Mouse (Mus musculus) ES-Bruce4 (cell line): ENCODE measurements around the gene Med15. TPM values are rescaled to one million over a fixed set of nuclear protein-coding genes. Genes with fewer than 3 reads are reported as not detected.

Experiments used
- H3K27ac ChIP-seq: 2 replicates; pipeline ENCODE4 v1.5.1; 2012; ENCODE audit warnings: low read length, inconsistent platforms; ENCODE audit not compliant: insufficient read depth
- H3K27me3 ChIP-seq: 2 replicates; pipeline ENCODE4 v1.6.1; 2012; ENCODE audit warnings: mild to moderate bottlenecking, low read length, inconsistent platforms; ENCODE audit not compliant: control insufficient read depth, poor library complexity, insufficient read depth, severe bottlenecking
- H3K36me3 ChIP-seq: 2 replicates; pipeline ENCODE4 v1.6.1; 2012; ENCODE audit warnings: inconsistent platforms, mild to moderate bottlenecking, low read length, moderate library complexity; ENCODE audit not compliant: control insufficient read depth, poor library complexity, insufficient read depth, severe bottlenecking
- H3K4me1 ChIP-seq: one replicate; pipeline ENCODE4 v1.8.1; 2011; ENCODE audit warnings: low read length; ENCODE audit not compliant: control insufficient read depth, insufficient read depth
- H3K4me3 ChIP-seq: 2 replicates; pipeline ENCODE4 v1.5.1; 2011; ENCODE audit warnings: low read depth, mild to moderate bottlenecking, low read length
- H3K9ac ChIP-seq: 2 replicates; pipeline ENCODE4 v1.6.1; 2012; ENCODE audit warnings: low read depth, mild to moderate bottlenecking, inconsistent platforms; ENCODE audit not compliant: poor library complexity, severe bottlenecking
- H3K9me3 ChIP-seq: replicated peaks from 2 replicates; pipeline ENCODE4 v1.6.1; 2012; ENCODE audit warnings: mild to moderate bottlenecking, low read length, inconsistent platforms; ENCODE audit not compliant: control insufficient read depth, poor library complexity, insufficient read depth, severe bottlenecking
- CTCF ChIP-seq: IDR thresholded peaks from one replicate; pipeline ENCODE4 v1.8.1; 2011; ENCODE audit warnings: low read depth, low read length
- EP300 ChIP-seq: IDR thresholded peaks from 2 replicates; pipeline ENCODE4 v1.6.1; 2011; ENCODE audit warnings: low read depth, low read length; ENCODE audit not compliant: insufficient read depth
- POLR2A ChIP-seq: IDR thresholded peaks from one replicate; pipeline ENCODE4 v1.8.1; 2011; ENCODE audit warnings: low read length; ENCODE audit not compliant: insufficient read depth
- polyA plus RNA-seq: library from polyadenylated mRNA; stranded (reverse); fragments of >200 nt; gene quantifications from 2 replicates; pipeline ENCODE4 v1.2.4, GENCODE M21; 2011; ENCODE audit warnings: low read depth; ENCODE audit not compliant: missing spikeins, insufficient read depth, insufficient read length

The Med15 gene
- polyA plus RNA-seq, 1 experiment: 54.7 TPM

- Histone ChIP-seq H3K9me3 (no peaks in the 10 kb centered on the region), H3K4me1 (no peaks in the 10 kb centered on the region), H3K27me3 (peaks cover 5% of the 10 kb centered on the region; the same call in 1 of the 2 replicates), H3K27ac (no peak overlapping the region), H3K36me3 (no peaks in the 10 kb centered on the region), H3K4me3 (no peak overlapping the region), H3K9ac (no peak overlapping the region)
- TF ChIP-seq POLR2A (no peak), CTCF (no peak), EP300 (no peak)
Measured at GRCm38 (mm10) chr16:17729974-17730373, 2.7 kb downstream of the Med15 start.

DNA sequence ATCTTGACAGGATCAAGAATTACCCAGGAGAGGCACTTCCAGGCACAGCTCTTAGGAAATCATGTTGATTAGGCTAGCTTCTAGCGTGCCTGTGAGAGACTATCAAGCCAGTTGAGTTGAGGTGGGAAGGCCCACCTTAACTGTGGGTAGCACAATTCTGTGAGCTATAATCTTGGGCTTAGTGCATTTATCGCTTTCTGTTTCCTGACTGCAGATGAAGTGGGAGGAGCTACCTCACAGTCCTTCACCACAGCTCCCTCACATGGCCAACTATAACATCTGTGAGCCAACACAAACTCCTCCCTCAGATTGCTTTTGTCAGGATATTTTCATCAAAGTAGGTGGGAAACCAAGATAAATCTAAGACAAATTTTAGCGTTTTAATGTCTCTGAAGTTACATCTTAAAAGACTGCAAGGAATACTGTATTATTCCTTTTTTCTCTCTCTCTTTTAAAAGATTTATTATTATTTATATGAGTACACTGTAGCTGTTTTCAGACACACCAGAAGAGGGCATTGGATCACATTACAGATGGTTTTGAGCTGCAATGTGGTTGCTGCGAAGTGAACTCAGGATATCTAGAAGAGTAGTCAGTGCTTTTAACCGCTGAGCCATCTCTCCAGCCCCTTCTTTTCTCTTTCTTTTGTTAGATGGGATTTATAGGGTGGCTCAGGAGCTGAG lies 5.4 kb downstream of the Med15 start:
- Histone ChIP-seq H3K27ac (no peak overlapping the region), H3K36me3 (no peaks in the 10 kb centered on the region), H3K4me3 (no peak overlapping the region), H3K4me1 (no peaks in the 10 kb centered on the region), H3K9me3 (no peaks in the 10 kb centered on the region), H3K9ac (peak overlapping the region; percentile 41; the same call in 1 of the 2 replicates), H3K27me3 (no peaks in the 10 kb centered on the region)
- TF ChIP-seq POLR2A (no peak), CTCF (peak; percentile 27)

DNA sequence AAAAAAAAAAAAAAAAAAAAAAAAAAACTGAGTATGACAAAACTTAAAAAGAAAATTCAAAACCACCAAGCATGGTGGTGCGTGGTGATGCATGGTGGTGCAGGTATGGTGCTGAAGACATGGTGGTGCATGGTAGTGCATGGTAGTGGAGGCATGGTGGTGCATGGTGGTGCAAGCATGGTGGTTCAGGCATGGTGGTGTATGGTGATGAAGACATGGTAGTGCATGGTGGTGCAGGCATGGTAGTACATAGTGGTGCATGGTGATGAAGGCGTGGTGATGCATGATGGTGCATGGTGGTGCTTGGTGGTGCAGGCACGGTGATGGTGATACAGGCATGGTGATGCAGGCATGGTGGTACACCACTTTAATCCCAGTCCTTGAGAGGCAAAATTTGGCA lies 8.2 kb downstream of the Med15 start:
- TF ChIP-seq CTCF (no peak), EP300 (no peak), POLR2A (no peak)
- no peaks in the 10 kb centered on the region for H3K4me1 ChIP-seq

DNA sequence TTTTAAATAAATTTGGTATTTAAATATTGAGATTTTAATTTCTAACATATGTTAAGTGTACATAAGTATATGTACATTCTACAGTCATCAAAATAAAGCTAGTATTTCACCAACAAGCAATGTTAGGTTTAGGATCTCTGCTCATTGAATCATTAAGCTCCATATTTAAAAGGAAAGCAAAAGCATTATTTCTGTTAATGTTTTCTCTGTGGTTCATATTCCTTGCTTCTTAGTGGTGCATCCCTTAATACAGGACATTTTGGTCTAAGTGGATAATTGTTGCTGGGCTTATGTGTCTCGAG lies 9.4 kb downstream of the Med15 start:
- Histone ChIP-seq H3K27ac (no peak overlapping the region), H3K4me3 (no peak overlapping the region)

More for the DNA sequence above, 8.2 kb downstream of the Med15 start:
- Histone ChIP-seq H3K9me3 (no peaks in the 10 kb centered on the region), H3K9ac (no peak overlapping the region), H3K27ac (no peak overlapping the region), H3K36me3 (no peaks in the 10 kb centered on the region), H3K4me3 (no peak overlapping the region), H3K27me3 (no peaks in the 10 kb centered on the region)

DNA sequence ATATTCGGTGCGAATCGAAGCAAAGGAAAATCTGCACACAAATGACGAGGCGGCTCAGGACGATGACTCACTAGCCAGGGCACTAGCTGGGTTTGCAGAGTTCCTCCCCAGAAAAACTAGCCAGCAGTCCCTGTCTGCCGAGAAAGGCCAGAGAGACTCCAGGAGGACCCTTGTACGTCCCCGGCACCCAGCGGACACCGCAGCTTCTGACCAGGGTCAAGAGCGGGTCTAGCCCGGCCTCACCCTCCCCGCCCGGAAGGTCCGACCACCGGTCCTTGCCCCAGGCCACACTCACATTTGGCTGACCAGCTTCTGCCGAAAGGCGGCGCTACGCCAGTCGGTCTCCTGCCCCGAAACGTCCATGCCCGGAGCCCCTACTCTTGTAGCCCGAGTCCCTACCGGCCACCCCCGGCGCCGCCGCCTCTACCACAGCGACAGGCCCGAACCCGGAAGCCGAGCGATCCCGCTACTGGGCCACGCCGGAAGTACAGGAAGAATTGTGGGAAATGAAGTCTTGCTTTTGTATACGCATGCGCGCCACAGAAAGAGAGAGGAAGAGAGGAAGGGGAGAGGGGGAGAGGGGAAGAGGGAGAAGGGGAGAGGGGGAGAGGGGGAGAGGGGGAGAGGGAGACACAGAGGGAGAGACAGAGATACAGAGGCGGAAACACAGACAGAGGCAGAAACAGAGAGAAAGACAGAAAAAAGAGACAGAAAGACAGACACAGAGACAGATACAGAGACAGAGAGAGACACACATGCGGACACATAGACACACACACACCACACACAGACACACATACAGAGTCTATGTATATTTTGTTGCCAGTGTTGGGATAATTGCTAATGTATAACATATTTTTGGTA lies 10.0 kb downstream of the Med15 start:
- Histone ChIP-seq H3K27ac (peak overlapping the region; percentile 35), H3K9ac (peak overlapping the region; percentile 94)
- TF ChIP-seq EP300: no peak
- peak; percentile 34 for TF ChIP-seq CTCF

More for the DNA sequence above, 9.4 kb downstream of the Med15 start:
- no peaks in the 10 kb centered on the region for H3K27me3 ChIP-seq
- H3K36me3 ChIP-seq: no peaks in the 10 kb centered on the region
- no peaks in the 10 kb centered on the region for H3K4me1 ChIP-seq
- TF ChIP-seq CTCF (no peak), EP300 (no peak), POLR2A (no peak)
- no peaks in the 10 kb centered on the region for H3K9me3 ChIP-seq
- H3K9ac ChIP-seq: no peak overlapping the region

More for the DNA sequence above, 10.0 kb downstream of the Med15 start:
- Histone ChIP-seq H3K4me3 (peak overlapping the region; percentile 96), H3K9me3 (no peaks in the 10 kb centered on the region), H3K27me3 (no peaks in the 10 kb centered on the region), H3K4me1 (no peaks in the 10 kb centered on the region), H3K36me3 (no peaks in the 10 kb centered on the region)
